Mouse (Mus musculus) hindbrain, embryonic 14.5 days (tissue): ENCODE results near the gene Eef1g. TPM values are rescaled to one million over a fixed set of nuclear protein-coding genes. Genes with fewer than 3 reads are reported as not detected.
A peak's percentile ranks its signal among the peaks of the same experiment; 100 is the strongest.

ENCODE experiments used
- ATAC-seq: fragments of 200-750 bp; cut with Nextera tagmentation; 2 replicates; pipeline ENCODE4 v1.8.0; 2017; ENCODE audit warnings: moderate number of reproducible peaks, mild to moderate bottlenecking, moderate TSS enrichment, moderate library complexity; ENCODE audit not compliant: low FRiP score
- DNase-seq: peaks from one replicate; pipeline ENCODE4 v3.0.0-alpha.2; 2015; ENCODE audit warnings: low spot score
- H3K27ac ChIP-seq: fragments of 300-500 bp; sonication (generic); 2 replicates; pipeline ENCODE4 v1.5.1; 2014; ENCODE audit warnings: mild to moderate bottlenecking, moderate library complexity
- H3K27me3 ChIP-seq: fragments of 300-500 bp; sonication (generic); 2 replicates; pipeline ENCODE4 v1.6.1; 2014; ENCODE audit warnings: mild to moderate bottlenecking, low read length, mixed read lengths; ENCODE audit not compliant: control insufficient read depth, insufficient read depth
- H3K36me3 ChIP-seq: fragments of 300-500 bp; sonication (generic); replicated peaks from 2 replicates; pipeline ENCODE4 v1.6.1; 2014; ENCODE audit not compliant: control insufficient read depth, insufficient read depth
- H3K4me1 ChIP-seq: fragments of 300-500 bp; sonication (generic); replicated peaks from 2 replicates; pipeline ENCODE4 v1.6.1; 2014; ENCODE audit warnings: antibody characterized with exemption, low read length, mixed read lengths; ENCODE audit not compliant: control insufficient read depth, insufficient read depth
- H3K4me2 ChIP-seq: fragments of 300-500 bp; sonication (generic); replicated peaks from 2 replicates; pipeline ENCODE4 v1.6.1; 2014; ENCODE audit warnings: mild to moderate bottlenecking, moderate library complexity
- H3K4me3 ChIP-seq: fragments of 300-500 bp; sonication (generic); replicated peaks from 2 replicates; pipeline ENCODE4 v1.5.1; 2014; ENCODE audit warnings: mild to moderate bottlenecking, low read length
- H3K9ac ChIP-seq: fragments of 300-500 bp; sonication (generic); 2 replicates; pipeline ENCODE4 v1.6.1; 2014
- H3K9me3 ChIP-seq: fragments of 300-500 bp; sonication (generic); 2 replicates; pipeline ENCODE4 v1.6.1; 2016; ENCODE audit warnings: low read length; ENCODE audit not compliant: control insufficient read depth
- WGBS: fragments of 180-500 bp; shearing (Covaris S2); extraction: QIAGEN DNeasy Blood & Tissue Kit; methylation state at CpG from one replicate; pipeline ENCODE4 v1.1.7; 2014; 5-methylcytosine and 5-hydroxymethylcytosine counted together
- polyA plus RNA-seq: library from polyadenylated mRNA; unstranded; fragments of >200 nt; fragmentation: Nextera tagmentation; extraction: Ambion mirVana; gene quantifications from 2 replicates; pipeline ENCODE4 v1.2.1, GENCODE M21; 2014

The Eef1g gene
- polyA plus RNA-seq, 1 experiment from 2014 or later, result 316 TPM

GRCm38 (mm10) chr19:8942276-8942964 lies 24.4 kb upstream of the Eef1g start:
- ATAC-seq, result peak; percentile 61
- DNase-seq, result no peak
- under 1% methylated on average over 46 of the region's 46 CpGs for WGBS

DNA sequence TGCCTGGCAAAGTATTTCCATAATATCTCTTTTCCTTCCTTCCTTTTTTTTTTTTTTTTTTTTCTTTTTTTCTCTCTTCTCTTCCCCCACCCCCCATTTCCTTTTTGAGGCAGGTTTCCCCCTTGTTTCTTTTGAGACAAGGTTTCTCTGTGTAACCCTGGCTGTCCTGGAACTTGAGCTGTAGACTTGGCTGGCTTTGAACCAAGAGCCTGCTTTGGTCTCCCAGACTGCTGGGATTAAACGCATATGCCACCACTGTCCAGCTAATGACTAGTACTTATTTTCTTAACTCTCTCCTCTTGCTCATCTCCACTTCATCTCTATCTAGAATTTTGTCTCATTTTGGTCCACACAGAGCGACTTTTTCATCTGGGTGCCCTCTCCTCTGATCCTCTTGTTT lies 23.8 kb upstream of the Eef1g start:
- Histone ChIP-seq H3K27ac (no peak overlapping the region), H3K27me3 (no peaks in the 10 kb centered on the region), H3K4me2 (peak overlapping the region; percentile 74), H3K36me3 (peaks cover 51% of the 10 kb centered on the region), H3K9me3 (no peaks in the 10 kb centered on the region), H3K4me3 (peak overlapping the region; percentile 93), H3K9ac (peak overlapping the region; percentile 96), H3K4me1 (peaks cover 30% of the 10 kb centered on the region)
- WGBS, result 68% methylated on average over 2 of the region's 2 CpGs
- ATAC-seq, result no peak
- DNase-seq, result no peak

More at GRCm38 (mm10) chr19:8942276-8942964, 24.4 kb upstream of the Eef1g start:
- Histone ChIP-seq H3K27me3 (no peaks in the 10 kb centered on the region), H3K27ac (peak overlapping the region; percentile 95), H3K4me3 (peak overlapping the region; percentile 93), H3K36me3 (peaks cover 48% of the 10 kb centered on the region), H3K4me1 (peaks cover 30% of the 10 kb centered on the region), H3K9me3 (no peaks in the 10 kb centered on the region), H3K4me2 (peak overlapping the region; percentile 74), H3K9ac (peak overlapping the region; percentile 96)

DNA sequence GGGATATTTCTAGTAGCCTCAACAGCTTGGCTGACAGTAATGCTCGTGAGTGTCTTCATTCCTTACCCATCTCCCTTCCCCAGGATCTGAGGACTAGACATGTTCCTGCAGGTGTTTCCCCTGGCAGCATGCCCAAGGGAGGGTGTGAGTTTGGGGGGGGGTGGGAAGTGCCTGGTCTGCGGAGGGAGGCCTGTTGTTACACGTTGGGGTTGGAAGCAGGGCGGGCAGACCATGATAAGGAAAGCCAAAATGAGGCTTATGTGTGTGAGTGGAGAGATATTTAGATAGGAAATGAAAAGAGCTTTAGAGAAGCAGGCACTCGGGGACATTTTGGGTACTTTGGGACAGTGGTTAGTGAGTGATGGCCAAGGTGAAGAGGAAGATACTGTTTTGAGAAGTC lies 22.8 kb upstream of the Eef1g start:
- DNase-seq (no peak), ATAC-seq (no peak)
- Histone ChIP-seq H3K4me2 (peak overlapping the region; percentile 74), H3K9ac (peak overlapping the region; percentile 96; the same call in 1 of the 2 replicates), H3K4me1 (peaks cover 30% of the 10 kb centered on the region), H3K4me3 (peak overlapping the region; percentile 2; the same call in 1 of the 2 replicates), H3K36me3 (peaks cover 57% of the 10 kb centered on the region), H3K27ac (no peak overlapping the region), H3K27me3 (no peaks in the 10 kb centered on the region), H3K9me3 (no peaks in the 10 kb centered on the region)
- 69% methylated on average over 5 of the region's 5 CpGs for WGBS

- Histone ChIP-seq H3K27ac (no peak overlapping the region; the same call in 1 of the 2 replicates), H3K36me3 (peaks cover 62% of the 10 kb centered on the region), H3K9ac (peak overlapping the region; percentile 96; the same call in 1 of the 2 replicates), H3K4me3 (no peak overlapping the region), H3K4me2 (peak overlapping the region; percentile 74), H3K4me1 (peaks cover 30% of the 10 kb centered on the region), H3K27me3 (no peaks in the 10 kb centered on the region), H3K9me3 (no peaks in the 10 kb centered on the region)
- 41% methylated on average over 5 of the region's 5 CpGs for WGBS
- no peak for ATAC-seq
- peak; percentile 72 for DNase-seq
Observed at GRCm38 (mm10) chr19:8944750-8945149, 22.1 kb upstream of the Eef1g start.

- no peak overlapping the region; the same call in 1 of the 2 replicates for H3K27ac ChIP-seq
- peaks cover 30% of the 10 kb centered on the region for H3K4me1 ChIP-seq
- no peaks in the 10 kb centered on the region for H3K27me3 ChIP-seq
- no peak overlapping the region for H3K4me3 ChIP-seq
- H3K4me2 ChIP-seq, result peak overlapping the region; percentile 74
- DNase-seq, result no peak
- WGBS, result 77% methylated on average over 6 of the region's 6 CpGs
- peak overlapping the region; percentile 96; the same call in 1 of the 2 replicates for H3K9ac ChIP-seq
- H3K36me3 ChIP-seq, result peaks cover 67% of the 10 kb centered on the region
- ATAC-seq, result no peak
- no peaks in the 10 kb centered on the region for H3K9me3 ChIP-seq
Observed at GRCm38 (mm10) chr19:8945251-8945650, 21.6 kb upstream of the Eef1g start.

DNA sequence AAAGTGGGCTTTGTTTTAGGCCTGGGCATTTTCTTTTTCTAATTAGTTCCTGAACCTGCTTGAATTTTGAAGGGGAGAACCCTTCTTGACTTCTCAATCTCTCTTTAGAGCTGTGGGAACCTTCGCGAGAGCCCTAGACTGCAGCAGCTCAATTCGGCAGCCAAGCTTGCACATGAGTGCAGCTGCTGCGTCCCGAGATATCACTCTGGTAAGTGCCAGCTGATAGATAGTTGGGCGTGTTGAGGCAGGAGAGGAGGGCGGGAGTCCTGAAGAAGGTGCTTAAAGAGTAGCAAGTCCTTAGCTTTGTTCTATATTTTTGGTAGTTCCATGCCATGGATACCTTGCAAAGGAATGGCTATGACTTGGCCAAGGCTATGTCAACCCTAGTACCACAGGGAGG lies 19.9 kb upstream of the Eef1g start:
- no peaks in the 10 kb centered on the region for H3K9me3 ChIP-seq
- no peak overlapping the region for H3K9ac ChIP-seq
- 94% methylated on average over 7 of the region's 7 CpGs for WGBS
- no peak overlapping the region for H3K27ac ChIP-seq
- peaks cover 84% of the 10 kb centered on the region for H3K36me3 ChIP-seq
- no peaks in the 10 kb centered on the region for H3K27me3 ChIP-seq
- peaks cover 24% of the 10 kb centered on the region for H3K4me1 ChIP-seq
- no peak overlapping the region for H3K4me2 ChIP-seq
- ATAC-seq, result no peak
- no peak for DNase-seq
- no peak overlapping the region for H3K4me3 ChIP-seq

- H3K27ac ChIP-seq, result no peak overlapping the region
Observed at GRCm38 (mm10) chr19:8950190-8950589, 16.7 kb upstream of the Eef1g start.

GRCm38 (mm10) chr19:8952241-8952640 lies 14.6 kb upstream of the Eef1g start:
- peaks cover 70% of the 10 kb centered on the region for H3K36me3 ChIP-seq
- peak overlapping the region; percentile 84 for H3K27ac ChIP-seq
- ATAC-seq (no peak), DNase-seq (no peak)
- no peak overlapping the region for H3K4me3 ChIP-seq
- no peak overlapping the region for H3K4me2 ChIP-seq
- H3K9ac ChIP-seq, result peak overlapping the region; percentile 59
- no peaks in the 10 kb centered on the region for H3K27me3 ChIP-seq
- 80% methylated on average over 9 of the region's 9 CpGs for WGBS
- H3K9me3 ChIP-seq, result no peaks in the 10 kb centered on the region
- peaks cover 18% of the 10 kb centered on the region for H3K4me1 ChIP-seq

More at GRCm38 (mm10) chr19:8950190-8950589, 16.7 kb upstream of the Eef1g start:
- Histone ChIP-seq H3K9ac (no peak overlapping the region), H3K9me3 (no peaks in the 10 kb centered on the region), H3K4me3 (no peak overlapping the region), H3K4me1 (peaks cover 19% of the 10 kb centered on the region), H3K36me3 (peaks cover 73% of the 10 kb centered on the region), H3K27me3 (no peaks in the 10 kb centered on the region), H3K4me2 (no peak overlapping the region)
- no peak for ATAC-seq
- WGBS, result 94% methylated on average over 5 of the region's 5 CpGs
- no peak for DNase-seq

DNA sequence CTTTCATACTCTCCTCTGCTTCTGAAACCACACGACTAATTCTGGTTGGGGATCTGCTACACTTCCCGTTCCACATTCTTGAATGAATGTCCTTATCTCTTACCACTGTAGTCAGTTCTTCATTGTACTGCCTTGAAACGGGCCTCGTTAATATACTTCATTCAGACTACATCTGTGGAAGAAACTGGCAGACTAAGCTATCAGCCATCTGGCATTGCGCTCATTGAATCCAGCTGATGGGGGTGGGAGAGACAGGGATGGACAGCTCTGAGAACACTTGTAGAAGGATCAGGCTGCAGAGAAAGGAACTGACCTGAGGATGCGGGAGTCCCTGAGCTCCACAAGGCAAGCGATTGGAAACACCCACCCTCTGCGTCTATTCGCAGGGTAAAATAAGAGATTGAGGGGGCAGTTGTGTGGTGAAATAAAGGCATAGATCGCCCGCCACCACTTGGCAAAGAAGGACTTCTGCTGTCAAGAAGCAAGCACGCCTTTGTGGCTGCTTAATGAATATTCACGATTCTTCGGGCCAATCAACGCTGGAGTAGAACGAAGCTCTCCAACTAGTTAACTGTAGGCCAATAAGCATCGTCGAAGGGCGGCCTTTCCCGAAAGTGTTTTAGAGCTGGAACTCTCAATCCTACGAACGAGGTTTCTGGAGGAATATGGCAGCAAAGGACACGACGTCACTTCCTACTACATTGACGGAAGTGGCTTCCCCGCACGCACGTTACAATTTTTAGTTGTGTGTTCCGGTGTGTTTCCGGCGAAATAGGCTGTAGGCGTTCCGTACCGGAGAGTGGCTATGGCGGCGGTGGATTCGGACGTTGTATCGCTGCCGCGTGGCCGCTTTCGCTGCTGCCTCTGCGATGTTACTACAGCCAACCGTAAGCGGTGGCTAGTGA lies 13.5 kb upstream of the Eef1g start, which contains the start of gene Tut1:
TSS of gene Tut1 (plus strand) at position 713 of the 905 bp plus-strand sequence.
- WGBS, result 2% methylated on average over 46 of the region's 46 CpGs
- Histone ChIP-seq H3K27ac (peak within 1 kb of the TSS; percentile 84), H3K9ac (peak within 1 kb of the TSS; percentile 65), H3K36me3 (peaks cover 66% of the 10 kb centered on the region), H3K27me3 (no peaks in the 10 kb centered on the region), H3K4me2 (peak within 1 kb of the TSS; percentile 88), H3K4me1 (peaks cover 18% of the 10 kb centered on the region), H3K4me3 (peak within 1 kb of the TSS; percentile 61), H3K9me3 (no peaks in the 10 kb centered on the region)
- peak; percentile 99 for DNase-seq
- ATAC-seq, result peak; percentile 96
